Mouse (Mus musculus) forebrain, embryonic 12.5 days (tissue): ENCODE results near the gene Bod1. TPM values are rescaled to one million over a fixed set of nuclear protein-coding genes. Genes with fewer than 3 reads are reported as not detected.
A peak's percentile ranks its signal among the peaks of the same experiment; 100 is the strongest.

Source experiments
- ATAC-seq: fragments of 200-750 bp; cut with Nextera tagmentation; 2 replicates; pipeline ENCODE4 v1.8.0; 2017; ENCODE audit warnings: moderate TSS enrichment; ENCODE audit not compliant: low FRiP score
- H3K27ac ChIP-seq: fragments of 300-500 bp; sonication (generic); 2 replicates; pipeline ENCODE4 v1.5.1; 2016; ENCODE audit warnings: mild to moderate bottlenecking
- H3K27me3 ChIP-seq: fragments of 300-500 bp; sonication (generic); 2 replicates; pipeline ENCODE4 v1.6.1; 2016; ENCODE audit warnings: mild to moderate bottlenecking
- H3K36me3 ChIP-seq: fragments of 300-500 bp; sonication (generic); replicated peaks from 2 replicates; pipeline ENCODE4 v1.6.1; 2016; ENCODE audit warnings: mild to moderate bottlenecking
- H3K4me1 ChIP-seq: fragments of 300-500 bp; sonication (generic); 2 replicates; pipeline ENCODE4 v1.6.1; 2016
- H3K4me2 ChIP-seq: fragments of 300-500 bp; sonication (generic); 2 replicates; pipeline ENCODE4 v1.6.1; 2016; ENCODE audit warnings: mild to moderate bottlenecking, moderate library complexity
- H3K4me3 ChIP-seq: fragments of 300-500 bp; sonication (generic); replicated peaks from 2 replicates; pipeline ENCODE4 v1.5.1; 2016; ENCODE audit warnings: mild to moderate bottlenecking
- H3K9ac ChIP-seq: fragments of 300-500 bp; sonication (generic); 2 replicates; pipeline ENCODE4 v1.6.1; 2016; ENCODE audit warnings: mild to moderate bottlenecking
- H3K9me3 ChIP-seq: fragments of 300-500 bp; sonication (generic); 2 replicates; pipeline ENCODE4 v1.6.1; 2016
- WGBS: fragments of 180-500 bp; shearing (Covaris S2); methylation state at CpG from one replicate; pipeline ENCODE4 v1.1.7; 2016; 5-methylcytosine and 5-hydroxymethylcytosine counted together
- polyA plus RNA-seq: library from polyadenylated mRNA; unstranded; fragments of >200 nt; fragmentation: Nextera tagmentation; extraction: Ambion mirVana; gene quantifications from 2 replicates; pipeline ENCODE4 v1.2.1, GENCODE M21; 2016

Gene Bod1
- polyA plus RNA-seq, 1 experiment from 2014 or later: 162 TPM

GRCm38 (mm10) chr11:31688956-31689355, 17.3 kb upstream of the Bod1 start:
- Histone ChIP-seq H3K36me3 (no peaks in the 10 kb centered on the region), H3K27ac (no peak overlapping the region), H3K4me3 (no peak overlapping the region), H3K4me2 (no peak overlapping the region), H3K4me1 (no peaks in the 10 kb centered on the region), H3K27me3 (no peaks in the 10 kb centered on the region), H3K9ac (no peak overlapping the region), H3K9me3 (no peaks in the 10 kb centered on the region)
- 76% methylated on average over 4 of the region's 4 CpGs for WGBS
- ATAC-seq: no peak

DNA sequence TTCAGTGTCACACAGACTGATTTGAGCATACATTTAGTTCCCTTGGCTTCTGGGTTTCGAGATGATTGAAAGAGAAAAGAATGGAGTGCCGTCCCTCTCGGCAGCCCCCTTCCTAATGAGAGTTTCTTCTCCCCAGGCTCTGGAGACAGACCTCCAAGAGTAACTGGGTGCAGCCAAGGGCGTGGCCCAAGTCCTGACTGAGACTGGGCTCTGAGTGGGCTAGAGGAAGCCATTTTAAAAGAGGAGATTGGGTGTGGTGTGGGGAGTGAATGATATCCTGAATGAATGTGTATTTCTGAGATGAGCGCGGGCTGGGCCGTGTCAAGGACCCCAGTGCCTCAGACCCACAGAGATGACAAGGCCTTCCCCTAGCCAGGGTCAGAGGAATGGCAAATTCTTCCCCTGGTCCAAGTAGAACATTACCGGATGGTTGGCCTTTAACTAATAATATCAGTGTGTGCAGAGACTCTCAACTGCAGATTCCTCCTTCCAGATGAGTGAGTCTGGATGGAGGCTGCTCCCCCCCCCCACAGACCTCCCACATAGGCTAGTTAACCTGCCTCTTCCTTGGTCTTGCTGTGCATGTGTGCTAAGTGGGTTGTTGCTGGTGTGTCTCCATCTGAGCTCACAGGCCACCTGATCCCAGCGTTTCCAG, 13.4 kb upstream of the Bod1 start:
- Histone ChIP-seq H3K4me1 (no peaks in the 10 kb centered on the region), H3K9ac (no peak overlapping the region), H3K4me2 (no peak overlapping the region), H3K4me3 (no peak overlapping the region), H3K27ac (no peak overlapping the region), H3K9me3 (no peaks in the 10 kb centered on the region), H3K27me3 (no peaks in the 10 kb centered on the region), H3K36me3 (no peaks in the 10 kb centered on the region; the same call in 1 of the 2 replicates)
- WGBS: 72% methylated on average over 9 of the region's 9 CpGs
- no peak for ATAC-seq

- ATAC-seq: no peak
- WGBS: 78% methylated on average over 2 of the region's 2 CpGs
Observed at GRCm38 (mm10) chr11:31684126-31684525, 12.4 kb upstream of the Bod1 start.

GRCm38 (mm10) chr11:31679840-31680381, 8.2 kb upstream of the Bod1 start:
- no peaks in the 10 kb centered on the region; the same call in 1 of the 2 replicates for H3K36me3 ChIP-seq
- H3K4me3 ChIP-seq: no peak overlapping the region
- ATAC-seq: no peak
- H3K4me2 ChIP-seq: no peak overlapping the region
- no peak overlapping the region for H3K9ac ChIP-seq
- WGBS: 81% methylated on average over 16 of the region's 16 CpGs
- H3K9me3 ChIP-seq: no peaks in the 10 kb centered on the region
- H3K4me1 ChIP-seq: no peaks in the 10 kb centered on the region
- no peak overlapping the region for H3K27ac ChIP-seq
- no peaks in the 10 kb centered on the region for H3K27me3 ChIP-seq

More at GRCm38 (mm10) chr11:31684126-31684525, 12.4 kb upstream of the Bod1 start:
- no peak overlapping the region for H3K4me3 ChIP-seq
- no peaks in the 10 kb centered on the region for H3K9me3 ChIP-seq
- no peaks in the 10 kb centered on the region for H3K27me3 ChIP-seq
- H3K27ac ChIP-seq: no peak overlapping the region
- no peaks in the 10 kb centered on the region for H3K4me1 ChIP-seq
- no peaks in the 10 kb centered on the region; the same call in 1 of the 2 replicates for H3K36me3 ChIP-seq
- no peak overlapping the region for H3K9ac ChIP-seq
- H3K4me2 ChIP-seq: no peak overlapping the region

DNA sequence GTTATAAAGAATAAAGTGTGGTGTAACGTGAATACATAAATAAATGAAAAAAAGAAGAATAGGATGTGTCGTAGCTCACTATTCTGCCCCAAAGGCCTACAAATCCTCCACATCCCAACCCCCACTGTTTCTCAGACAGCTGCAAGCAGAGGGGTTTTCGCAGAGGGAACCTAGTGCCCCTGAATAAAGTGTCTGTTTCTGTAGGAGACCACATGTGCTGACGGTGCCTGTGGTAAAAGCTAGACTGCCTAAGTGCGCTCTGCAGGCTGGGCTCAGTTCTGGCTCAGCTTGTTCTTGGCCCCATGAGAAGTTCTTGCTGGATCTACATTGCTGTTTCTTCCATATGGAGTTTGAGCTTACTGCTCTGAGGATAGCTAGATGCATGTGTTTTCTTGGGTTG, 5.6 kb upstream of the Bod1 start:
- 90% methylated on average over 5 of the region's 5 CpGs for WGBS

DNA sequence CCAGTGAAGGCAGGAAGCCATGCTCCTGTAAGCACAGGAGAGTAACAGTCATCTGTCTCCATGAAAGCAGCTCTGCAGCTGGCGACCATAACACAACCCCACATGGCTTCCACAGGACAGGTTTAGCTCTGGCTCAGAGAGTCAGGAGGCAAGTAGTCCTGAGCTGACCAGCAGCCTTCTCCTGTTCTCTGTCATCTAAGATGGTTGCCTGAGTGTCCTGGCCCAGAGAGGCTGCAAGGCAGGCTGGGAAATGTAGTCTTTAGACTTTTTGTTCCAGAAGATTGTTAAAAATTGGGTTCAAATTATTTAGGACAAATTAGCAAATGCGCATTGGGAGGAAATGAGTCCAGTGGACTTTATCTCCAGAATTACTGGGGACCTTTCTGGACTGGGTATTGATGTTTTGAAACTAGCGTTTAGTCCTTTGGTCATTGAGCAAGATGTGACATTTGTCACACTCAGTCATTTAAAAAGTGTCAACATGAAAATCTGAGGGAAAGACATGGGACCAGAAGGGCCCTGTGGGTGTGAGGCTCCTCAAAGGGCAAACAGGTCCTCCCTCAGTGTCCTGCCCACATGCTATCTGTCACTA, 5.1 kb upstream of the Bod1 start:
- Histone ChIP-seq H3K9ac (no peak overlapping the region), H3K27me3 (no peaks in the 10 kb centered on the region), H3K4me1 (peaks cover 5% of the 10 kb centered on the region), H3K27ac (no peak overlapping the region), H3K9me3 (no peaks in the 10 kb centered on the region), H3K36me3 (no peaks in the 10 kb centered on the region; the same call in 1 of the 2 replicates), H3K4me3 (no peak overlapping the region), H3K4me2 (no peak overlapping the region)
- no peak for ATAC-seq
- 88% methylated on average over 3 of the region's 3 CpGs for WGBS

More for the DNA sequence above, 5.6 kb upstream of the Bod1 start:
- peaks cover 5% of the 10 kb centered on the region for H3K4me1 ChIP-seq
- H3K27ac ChIP-seq: no peak overlapping the region
- H3K27me3 ChIP-seq: no peaks in the 10 kb centered on the region
- H3K4me3 ChIP-seq: no peak overlapping the region
- no peak for ATAC-seq
- H3K9me3 ChIP-seq: no peaks in the 10 kb centered on the region
- H3K4me2 ChIP-seq: no peak overlapping the region
- H3K9ac ChIP-seq: no peak overlapping the region
- no peaks in the 10 kb centered on the region; the same call in 1 of the 2 replicates for H3K36me3 ChIP-seq

- H3K4me2 ChIP-seq: no peak overlapping the region
- H3K27ac ChIP-seq: no peak overlapping the region
- ATAC-seq: no peak
- no peak overlapping the region for H3K4me3 ChIP-seq
- 33% methylated on average over 2 of the region's 2 CpGs for WGBS
- no peaks in the 10 kb centered on the region for H3K36me3 ChIP-seq
- H3K4me1 ChIP-seq: peaks cover 9% of the 10 kb centered on the region
- no peaks in the 10 kb centered on the region for H3K9me3 ChIP-seq
- no peak overlapping the region for H3K9ac ChIP-seq
- no peaks in the 10 kb centered on the region for H3K27me3 ChIP-seq
Observed at GRCm38 (mm10) chr11:31675430-31675829, 3.7 kb upstream of the Bod1 start.

- Histone ChIP-seq H3K9ac (peak overlapping the region; percentile 94), H3K27me3 (no peaks in the 10 kb centered on the region), H3K4me3 (peak overlapping the region; percentile 95), H3K4me1 (peaks cover 16% of the 10 kb centered on the region), H3K36me3 (peaks cover 26% of the 10 kb centered on the region), H3K9me3 (no peaks in the 10 kb centered on the region), H3K4me2 (peak overlapping the region; percentile 58), H3K27ac (no peak overlapping the region)
- peak; percentile 68 for ATAC-seq
- WGBS: 11% methylated on average over 9 of the region's 9 CpGs
Observed at GRCm38 (mm10) chr11:31672170-31672563, 482 bp upstream of the Bod1 start.

DNA sequence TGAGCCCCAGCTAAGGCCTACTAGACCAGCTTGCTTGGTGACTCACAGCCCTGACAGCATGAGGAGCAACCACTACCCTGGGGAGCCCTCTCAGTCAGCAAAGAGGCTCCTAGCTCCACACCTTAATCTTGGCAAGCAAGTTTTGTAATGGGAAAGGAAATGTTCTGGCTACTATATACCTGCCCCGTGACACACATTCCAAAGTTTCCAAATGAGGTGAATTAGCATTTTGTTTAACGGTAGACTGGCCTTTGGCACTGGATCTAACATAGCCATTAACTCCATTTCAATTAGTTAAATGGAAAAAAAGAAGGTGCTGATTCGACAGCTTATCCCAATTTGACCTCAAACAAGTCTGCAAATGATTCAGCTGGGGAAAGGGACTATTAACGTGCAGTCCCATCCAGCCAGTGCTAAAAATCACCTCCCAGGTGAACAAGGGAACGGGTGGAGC, 1.2 kb downstream of the Bod1 start:
- peak overlapping the region; percentile 58 for H3K4me2 ChIP-seq
- no peak for ATAC-seq
- no peak overlapping the region for H3K27ac ChIP-seq
- peaks cover 16% of the 10 kb centered on the region for H3K4me1 ChIP-seq
- H3K4me3 ChIP-seq: peak overlapping the region; percentile 95
- H3K9me3 ChIP-seq: no peaks in the 10 kb centered on the region
- peak overlapping the region; percentile 17 for H3K9ac ChIP-seq
- H3K27me3 ChIP-seq: no peaks in the 10 kb centered on the region
- peaks cover 41% of the 10 kb centered on the region for H3K36me3 ChIP-seq
- 71% methylated on average over 5 of the region's 5 CpGs for WGBS

DNA sequence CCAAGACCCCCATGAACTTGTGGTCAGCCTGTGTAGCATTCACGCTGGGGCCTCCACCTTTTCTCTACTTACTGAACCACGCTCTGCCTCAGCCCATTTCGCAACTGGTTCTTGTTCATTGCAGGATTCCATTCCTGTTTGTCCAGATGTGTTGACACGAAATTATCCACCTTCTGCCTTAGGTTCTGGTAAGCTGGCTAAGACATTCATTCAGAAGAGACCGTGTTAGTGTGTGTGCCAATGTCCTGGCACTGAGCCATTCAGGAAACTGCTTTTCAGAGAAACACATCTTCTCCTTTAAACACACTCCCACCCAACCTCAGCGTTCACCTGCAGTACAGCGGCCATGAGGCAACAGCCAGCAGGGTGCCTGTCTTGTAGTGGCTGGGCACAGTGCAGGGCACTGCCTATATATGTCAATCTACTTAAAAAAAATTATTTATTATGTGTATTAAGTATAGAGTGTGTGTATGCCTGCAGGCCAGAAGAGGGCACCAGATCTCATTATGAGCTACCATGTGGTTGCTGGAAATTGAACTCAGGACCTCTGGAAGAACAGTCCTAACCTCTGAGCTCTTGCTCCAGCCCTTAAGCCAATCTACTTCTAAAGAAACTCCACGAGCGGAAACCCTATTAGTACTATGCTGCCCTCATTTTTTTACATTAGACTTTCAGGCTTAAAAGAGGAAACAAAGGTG, 2.4 kb downstream of the Bod1 start:
- H3K27me3 ChIP-seq: no peaks in the 10 kb centered on the region
- H3K4me3 ChIP-seq: no peak overlapping the region
- H3K27ac ChIP-seq: no peak overlapping the region
- H3K9me3 ChIP-seq: no peaks in the 10 kb centered on the region
- no peak for ATAC-seq
- WGBS: 93% methylated on average over 9 of the region's 9 CpGs
- H3K36me3 ChIP-seq: peaks cover 53% of the 10 kb centered on the region
- no peak overlapping the region for H3K4me2 ChIP-seq
- H3K4me1 ChIP-seq: peaks cover 16% of the 10 kb centered on the region
- no peak overlapping the region for H3K9ac ChIP-seq

GRCm38 (mm10) chr11:31664186-31664585, 7.5 kb downstream of the Bod1 start:
- H3K4me3 ChIP-seq: no peak overlapping the region
- 84% methylated on average over 2 of the region's 2 CpGs for WGBS
- H3K4me2 ChIP-seq: no peak overlapping the region
- H3K9me3 ChIP-seq: no peaks in the 10 kb centered on the region
- no peak overlapping the region for H3K27ac ChIP-seq
- no peak for ATAC-seq
- H3K4me1 ChIP-seq: no peaks in the 10 kb centered on the region
- H3K9ac ChIP-seq: no peak overlapping the region
- no peaks in the 10 kb centered on the region for H3K27me3 ChIP-seq
- H3K36me3 ChIP-seq: peaks cover 65% of the 10 kb centered on the region

- Histone ChIP-seq H3K36me3 (peaks cover 59% of the 10 kb centered on the region), H3K27ac (no peak overlapping the region), H3K4me1 (no peaks in the 10 kb centered on the region), H3K4me2 (no peak overlapping the region), H3K4me3 (no peak overlapping the region), H3K9me3 (no peaks in the 10 kb centered on the region), H3K9ac (no peak overlapping the region), H3K27me3 (no peaks in the 10 kb centered on the region)
- no peak for ATAC-seq
- WGBS: 94% methylated on average over 4 of the region's 4 CpGs
Observed at GRCm38 (mm10) chr11:31663501-31663900, 8.2 kb downstream of the Bod1 start.
